Mouse (Mus musculus) intestine, embryonic 15.5 days (tissue): Measurements from ENCODE around the gene Fnbp1. TPM values are rescaled to one million over a fixed set of nuclear protein-coding genes. Genes with fewer than 3 reads are reported as not detected.
A peak's percentile ranks its signal among the peaks of the same experiment; 100 is the strongest.
"Not testable (repeated sequence)": the region's sequence is repeated elsewhere in the genome, so short reads cannot be mapped to it uniquely, and the experiment has no call there.

Source experiments
- ATAC-seq: fragments of 200-750 bp; cut with Nextera tagmentation; 2 replicates; pipeline ENCODE4 v1.8.0; 2017; ENCODE audit warnings: moderate TSS enrichment, moderate library complexity
- H3K27ac ChIP-seq: fragments of 300-500 bp; sonication (generic); 2 replicates; pipeline ENCODE4 v1.5.1; 2015; ENCODE audit warnings: mild to moderate bottlenecking, inconsistent platforms
- H3K27me3 ChIP-seq: fragments of 300-500 bp; sonication (generic); replicated peaks from 2 replicates; pipeline ENCODE4 v1.6.1; 2015; ENCODE audit warnings: inconsistent platforms
- H3K36me3 ChIP-seq: fragments of 300-500 bp; sonication (generic); 2 replicates; pipeline ENCODE4 v1.6.1; 2015; ENCODE audit warnings: inconsistent platforms
- H3K4me1 ChIP-seq: fragments of 300-500 bp; sonication (generic); replicated peaks from 2 replicates; pipeline ENCODE4 v1.6.1; 2015; ENCODE audit warnings: inconsistent platforms
- H3K4me2 ChIP-seq: fragments of 300-500 bp; sonication (generic); replicated peaks from 2 replicates; pipeline ENCODE4 v1.6.1; 2015; ENCODE audit warnings: mild to moderate bottlenecking, inconsistent platforms
- H3K4me3 ChIP-seq: fragments of 300-500 bp; sonication (generic); replicated peaks from 2 replicates; pipeline ENCODE4 v1.5.1; 2015; ENCODE audit warnings: inconsistent platforms
- H3K9ac ChIP-seq: fragments of 300-500 bp; sonication (generic); 2 replicates; pipeline ENCODE4 v1.6.1; 2015; ENCODE audit warnings: inconsistent platforms
- H3K9me3 ChIP-seq: fragments of 300-500 bp; sonication (generic); 2 replicates; pipeline ENCODE4 v1.6.1; 2016; ENCODE audit warnings: inconsistent platforms
- WGBS: fragments of 180-500 bp; shearing (Covaris S2); methylation state at CpG from one replicate; pipeline ENCODE4 v1.1.7; 2015; 5-methylcytosine and 5-hydroxymethylcytosine counted together
- polyA plus RNA-seq: library from polyadenylated mRNA; unstranded; fragments of >200 nt; fragmentation: Nextera tagmentation; extraction: Ambion mirVana; gene quantifications from 2 replicates; pipeline ENCODE4 v1.2.1, GENCODE M21; 2015

The Fnbp1 gene
- polyA plus RNA-seq, 1 experiment from 2014 or later, result 27.3 TPM

DNA sequence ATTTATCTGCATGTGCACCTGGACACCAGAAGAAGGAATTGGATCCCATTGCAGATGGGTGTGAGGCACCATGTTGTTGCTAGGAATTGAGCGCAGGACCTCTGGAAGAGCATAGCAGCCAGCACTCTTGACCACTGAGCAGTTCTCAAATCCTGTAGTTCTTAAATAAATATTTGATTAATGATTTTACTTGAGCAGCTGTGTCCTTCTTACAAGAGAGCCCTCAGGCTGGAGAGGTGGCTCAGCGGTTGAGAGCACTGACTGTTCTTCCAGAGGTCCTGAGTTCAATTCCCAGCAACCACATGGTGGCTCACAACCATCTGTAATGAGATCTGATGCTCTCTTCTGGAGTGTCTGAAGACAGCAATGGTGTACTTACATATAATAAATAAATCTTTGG is 25.8 kb upstream of the Fnbp1 start:
- H3K4me1 ChIP-seq, result peaks cover 35% of the 10 kb centered on the region
- not testable (repeated sequence) for H3K27ac ChIP-seq, H3K9ac ChIP-seq, H3K4me2 ChIP-seq, H3K27me3 ChIP-seq, H3K9me3 ChIP-seq, H3K4me3 ChIP-seq, ATAC-seq
- H3K36me3 ChIP-seq, result peaks cover 34% of the 10 kb centered on the region
- 75% methylated on average over 2 of the region's 2 CpGs for WGBS

DNA sequence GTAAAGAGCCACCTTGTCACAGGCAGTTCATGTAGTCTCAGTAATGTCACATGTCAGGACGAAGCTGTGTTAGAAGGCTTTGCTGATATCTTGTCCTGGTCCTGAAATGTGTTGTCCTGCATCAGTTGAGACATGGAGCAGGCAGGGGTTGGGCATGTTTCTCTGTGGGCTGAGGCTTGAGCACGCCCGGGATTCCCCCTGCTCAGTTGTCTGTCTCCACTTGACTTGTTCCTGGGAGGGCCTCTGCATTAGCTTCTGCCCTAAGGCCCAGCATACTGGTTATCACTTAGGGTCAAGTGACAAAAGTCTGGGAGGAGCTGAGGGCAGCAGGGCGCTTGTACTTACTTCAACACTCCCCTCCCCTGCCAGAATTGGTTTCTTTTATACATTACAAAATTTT is 23.7 kb upstream of the Fnbp1 start:
- no peak overlapping the region for H3K4me3 ChIP-seq
- 0 out of 2 replicates have a peak overlapping the region, but pooled peaks have one; percentile 3 for H3K9ac ChIP-seq
- WGBS, result 45% methylated on average over 4 of the region's 4 CpGs
- 0 out of 2 replicates have a peak, but pooled peaks have one; percentile 2 for ATAC-seq
- H3K36me3 ChIP-seq, result peaks cover 22% of the 10 kb centered on the region
- H3K27me3 ChIP-seq, result no peaks in the 10 kb centered on the region
- H3K4me2 ChIP-seq, result peak overlapping the region; percentile 17; the same call in 1 of the 2 replicates
- no peaks in the 10 kb centered on the region for H3K9me3 ChIP-seq
- peak overlapping the region; percentile 90 for H3K27ac ChIP-seq
- peaks cover 33% of the 10 kb centered on the region for H3K4me1 ChIP-seq

GRCm38 (mm10) chr2:31164841-31165455 is 23.1 kb upstream of the Fnbp1 start:
- WGBS, result 26% methylated on average over 5 of the region's 5 CpGs
- Histone ChIP-seq H3K36me3 (peaks cover 18% of the 10 kb centered on the region), H3K27ac (peak overlapping the region; percentile 90), H3K9ac (0 out of 2 replicates have a peak overlapping the region, but pooled peaks have one; percentile 3), H3K4me1 (peaks cover 33% of the 10 kb centered on the region), H3K4me2 (peak overlapping the region; percentile 17; the same call in 1 of the 2 replicates), H3K9me3 (no peaks in the 10 kb centered on the region), H3K4me3 (no peak overlapping the region), H3K27me3 (no peaks in the 10 kb centered on the region)
- peak; percentile 79 for ATAC-seq

DNA sequence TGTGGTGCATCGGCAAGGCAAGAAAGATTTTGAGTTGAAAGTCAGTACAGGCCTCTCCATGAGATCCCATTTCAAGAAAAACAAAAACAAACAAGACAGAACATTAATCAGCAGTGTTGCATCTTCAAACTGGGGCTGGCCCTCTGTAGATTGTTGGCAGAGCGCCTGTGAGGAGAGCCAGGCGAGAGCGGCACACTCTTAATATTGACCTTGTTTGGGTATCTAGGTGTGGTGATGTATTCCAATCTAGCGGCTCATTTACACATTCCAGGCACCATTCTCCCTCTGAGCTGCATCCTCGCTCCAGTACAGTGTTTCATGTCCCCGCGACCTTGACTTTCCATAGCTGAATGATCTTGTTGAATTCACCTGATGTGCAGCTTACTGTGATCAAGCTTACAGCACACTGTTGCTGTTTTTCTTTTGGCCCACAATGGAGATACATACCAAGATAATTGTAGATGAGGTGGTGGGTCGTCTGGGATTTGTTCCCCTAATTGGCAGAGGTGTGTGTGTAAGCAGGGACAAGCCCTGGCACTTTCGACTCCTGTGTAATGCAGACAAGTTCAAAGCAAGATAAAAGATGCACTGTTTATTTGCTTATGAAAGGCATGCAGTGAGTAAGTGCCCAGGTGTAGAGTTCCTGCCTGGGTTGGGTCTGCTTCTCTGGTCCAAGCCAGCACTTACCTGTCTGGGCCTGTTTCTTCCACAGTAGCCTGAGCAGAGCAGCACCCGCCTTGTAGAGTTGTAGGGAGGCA is 21.7 kb upstream of the Fnbp1 start:
- Histone ChIP-seq H3K4me2 (no peak overlapping the region), H3K27me3 (no peaks in the 10 kb centered on the region), H3K36me3 (peaks cover 5% of the 10 kb centered on the region; the same call in 1 of the 2 replicates), H3K9me3 (no peaks in the 10 kb centered on the region), H3K9ac (no peak overlapping the region), H3K27ac (peak overlapping the region; percentile 90), H3K4me3 (no peak overlapping the region), H3K4me1 (peaks cover 33% of the 10 kb centered on the region)
- 60% methylated on average over 11 of the region's 11 CpGs for WGBS
- no peak for ATAC-seq

- WGBS, result 72% methylated on average over 4 of the region's 4 CpGs
- H3K4me1 ChIP-seq, result peaks cover 29% of the 10 kb centered on the region
- no peaks in the 10 kb centered on the region for H3K27me3 ChIP-seq
- no peaks in the 10 kb centered on the region for H3K9me3 ChIP-seq
- no peak overlapping the region for H3K9ac ChIP-seq
- H3K36me3 ChIP-seq, result no peaks in the 10 kb centered on the region
- no peak overlapping the region for H3K4me3 ChIP-seq
- no peak for ATAC-seq
- no peak overlapping the region for H3K27ac ChIP-seq
- H3K4me2 ChIP-seq, result no peak overlapping the region
These were observed 19.8 kb upstream of the Fnbp1 start for GRCm38 (mm10) chr2:31161620-31162019.

DNA sequence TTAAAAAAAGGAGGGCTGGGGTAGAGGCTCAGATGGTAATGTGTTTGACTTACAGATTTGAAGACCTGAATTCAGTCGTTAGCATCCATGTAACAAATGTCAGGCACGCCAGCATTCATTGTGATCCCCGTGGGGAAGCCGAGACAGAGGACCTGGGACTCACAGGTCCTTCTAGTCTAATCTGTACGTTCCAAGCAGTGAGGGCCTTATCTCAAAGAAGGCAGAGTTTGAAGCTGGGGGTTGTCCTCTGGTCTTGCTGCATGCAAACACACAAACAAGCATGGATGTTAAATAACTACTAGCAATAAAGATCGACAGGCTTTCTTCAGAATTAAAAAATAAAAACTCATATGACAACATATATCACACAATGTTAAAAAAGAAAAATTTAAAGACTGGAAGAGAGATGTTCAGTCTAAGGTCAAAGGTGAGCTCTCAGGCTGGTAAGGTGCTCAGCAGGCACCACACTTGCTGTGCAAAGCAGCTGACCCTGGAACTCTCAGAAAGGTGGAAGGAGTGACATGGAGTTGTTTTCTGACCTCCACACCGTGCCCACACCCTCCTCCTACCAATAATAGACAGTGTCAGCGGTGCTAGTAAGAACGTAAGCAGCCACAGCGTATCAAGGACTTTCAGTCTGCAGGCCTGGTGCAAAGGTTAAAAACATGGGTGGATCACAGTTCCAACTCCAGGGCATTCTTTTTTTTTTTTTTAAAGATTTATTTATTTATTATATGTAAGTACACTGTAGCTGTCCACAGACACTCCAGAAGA is 18.5 kb upstream of the Fnbp1 start:
- no peak overlapping the region; the same call in 1 of the 2 replicates for H3K4me2 ChIP-seq
- H3K27me3 ChIP-seq, result no peaks in the 10 kb centered on the region
- H3K27ac ChIP-seq, result no peak overlapping the region
- no peak overlapping the region for H3K9ac ChIP-seq
- peaks cover 24% of the 10 kb centered on the region for H3K4me1 ChIP-seq
- H3K9me3 ChIP-seq, result no peaks in the 10 kb centered on the region
- no peak overlapping the region for H3K4me3 ChIP-seq
- H3K36me3 ChIP-seq, result no peaks in the 10 kb centered on the region
- ATAC-seq, result peak; percentile 79
- WGBS, result 76% methylated on average over 10 of the region's 10 CpGs

GRCm38 (mm10) chr2:31156846-31157245 is 15.0 kb upstream of the Fnbp1 start:
- H3K9me3 ChIP-seq, result no peaks in the 10 kb centered on the region
- 84% methylated on average over 3 of the region's 3 CpGs for WGBS
- no peak for ATAC-seq

GRCm38 (mm10) chr2:31151892-31152812 is 10.3 kb upstream of the Fnbp1 start, which contains the start of gene Gpr107:
Gpr107 (plus strand) TSS chr2:31152316.
- peaks cover 5% of the 10 kb centered on the region; the same call in 1 of the 2 replicates for H3K4me1 ChIP-seq
- H3K27me3 ChIP-seq, result no peaks in the 10 kb centered on the region
- peak within 1 kb of the TSS; percentile 79 for H3K27ac ChIP-seq
- peak within 1 kb of the TSS; percentile 87 for H3K9ac ChIP-seq
- H3K4me3 ChIP-seq, result peak within 1 kb of the TSS; percentile 97
- under 1% methylated on average over 51 of the region's 53 CpGs for WGBS
- ATAC-seq, result peak; percentile 95
- no peaks in the 10 kb centered on the region for H3K36me3 ChIP-seq
- H3K9me3 ChIP-seq, result no peaks in the 10 kb centered on the region
- H3K4me2 ChIP-seq, result peak within 1 kb of the TSS; percentile 65

More at GRCm38 (mm10) chr2:31156846-31157245, 15.0 kb upstream of the Fnbp1 start:
- Histone ChIP-seq H3K27ac (no peak overlapping the region), H3K27me3 (no peaks in the 10 kb centered on the region), H3K9ac (no peak overlapping the region), H3K4me3 (no peak overlapping the region), H3K36me3 (no peaks in the 10 kb centered on the region), H3K4me2 (no peak overlapping the region), H3K4me1 (peaks cover 5% of the 10 kb centered on the region; the same call in 1 of the 2 replicates)

DNA sequence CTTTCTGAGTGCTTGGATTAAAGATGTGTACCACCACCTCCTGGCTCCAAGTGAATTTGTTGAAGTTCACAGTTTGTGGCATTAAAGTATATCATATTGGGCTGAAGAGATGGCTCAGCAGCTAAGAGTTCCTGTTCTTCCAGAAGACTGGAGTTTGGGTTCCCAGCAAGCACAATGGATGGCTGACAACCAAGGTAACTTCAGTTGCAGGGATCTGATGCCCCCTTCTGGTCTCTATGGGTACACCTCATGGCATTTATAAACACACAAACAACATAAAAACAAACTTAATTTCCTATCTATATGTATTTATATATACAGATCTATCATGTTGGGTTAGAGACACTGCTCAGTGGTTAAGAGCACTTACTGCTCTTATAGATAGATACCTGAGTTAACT is 9.0 kb upstream of the Fnbp1 start:
- no peaks in the 10 kb centered on the region for H3K27me3 ChIP-seq
- H3K4me2 ChIP-seq, result no peak overlapping the region
- no peaks in the 10 kb centered on the region for H3K36me3 ChIP-seq
- ATAC-seq, result no peak
- no peaks in the 10 kb centered on the region for H3K9me3 ChIP-seq
- no peak overlapping the region for H3K9ac ChIP-seq
- no peak overlapping the region for H3K4me3 ChIP-seq
- no peak overlapping the region for H3K27ac ChIP-seq
- peaks cover 5% of the 10 kb centered on the region; the same call in 1 of the 2 replicates for H3K4me1 ChIP-seq

DNA sequence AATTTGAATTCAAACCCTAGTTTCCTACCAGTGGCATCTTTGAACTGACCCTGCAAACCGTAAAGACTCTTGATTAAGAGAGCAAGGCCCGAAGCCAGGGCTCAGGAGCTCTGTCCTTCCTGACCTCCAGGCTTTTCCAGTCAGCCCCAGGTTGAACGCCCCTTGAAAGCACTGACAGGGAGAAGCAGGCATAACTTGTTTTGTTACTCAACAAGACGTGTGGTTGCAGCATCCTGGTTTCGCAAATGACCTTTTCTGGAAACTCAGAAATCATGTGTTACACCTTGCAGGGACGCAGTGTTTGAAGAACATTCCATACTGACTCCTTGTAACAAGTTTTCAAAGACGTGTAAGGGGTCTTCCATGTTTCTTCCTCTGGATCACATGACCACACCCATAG is 5.2 kb upstream of the Fnbp1 start:
- no peaks in the 10 kb centered on the region for H3K9me3 ChIP-seq
- no peak for ATAC-seq
- 0 out of 2 replicates have a peak, but pooled peaks cover 8% of the 10 kb centered on the region for H3K4me1 ChIP-seq
- no peak overlapping the region for H3K4me2 ChIP-seq
- WGBS, result 83% methylated on average over 7 of the region's 7 CpGs
- no peak overlapping the region for H3K27ac ChIP-seq
- H3K9ac ChIP-seq, result no peak overlapping the region
- H3K4me3 ChIP-seq, result no peak overlapping the region
- H3K36me3 ChIP-seq, result no peaks in the 10 kb centered on the region
- no peaks in the 10 kb centered on the region for H3K27me3 ChIP-seq

GRCm38 (mm10) chr2:31144901-31145300 is 3.1 kb upstream of the Fnbp1 start:
- no peaks in the 10 kb centered on the region for H3K36me3 ChIP-seq
- no peaks in the 10 kb centered on the region for H3K27me3 ChIP-seq
- H3K27ac ChIP-seq, result no peak overlapping the region
- H3K9ac ChIP-seq, result no peak overlapping the region
- H3K4me1 ChIP-seq, result peaks cover 15% of the 10 kb centered on the region
- H3K9me3 ChIP-seq, result no peaks in the 10 kb centered on the region
- no peak overlapping the region for H3K4me2 ChIP-seq
- 75% methylated on average over 1 of the region's 1 CpGs for WGBS
- no peak overlapping the region for H3K4me3 ChIP-seq
- no peak for ATAC-seq
